13 mouse cellular contexts compared by ENCODE assay signal in genomic region chr13:41423463-41424074, GRCm38 (mm10).
DNase-seq lines count a peak whose midpoint lies in the region; ATAC-seq and TF ChIP-seq lines count a peak whose summit lies in the region.
"Had no signal": no experiment of that assay in that cellular context is flagged by ENCODE, and none has a peak within 500 bp of the region (broad histone marks: within the 10 kb centered on the region; RNA-seq: fewer than 3 reads in every experiment).

No protein-coding gene starts in this region.

- TF ChIP-seq EP300 in heart, adult 2 months (IDR thresholded peaks at IDR 0.05; ENCODE audit: insufficient read depth, low read depth, low read length) = no peak

- intact Hi-C loops in heart, adult 2 months (cut with DNase I) = no loop called here
- intact Hi-C loops in heart, postnatal 14 days (cut with DNase I) = no loop called here

- no peaks in the 10 kb centered on the region for H3K27me3 ChIP-seq in heart, adult 2 months (ENCODE audit: control insufficient read depth, insufficient read depth, low read length)
- no peaks in the 10 kb centered on the region for H3K27me3 ChIP-seq in lung, embryonic 16.5 days (ENCODE audit: control insufficient read depth, insufficient read depth, low read depth, low read length)
- H3K27me3 ChIP-seq in embryonic facial prominence, embryonic 10.5 days (replicated peaks; ENCODE audit: low read depth, poor library complexity, severe bottlenecking) = no peaks in the 10 kb centered on the region
- H3K27me3 ChIP-seq: neural tube, embryonic 12.5 days had no signal

- peak; percentile 82 for ATAC-seq in lung, embryonic 16.5 days (ENCODE audit: low read depth)
- ATAC-seq: hindbrain, embryonic 16.5 days had no signal

- H3K79me2 ChIP-seq in heart, adult 2 months (replicated peaks; ENCODE audit: control insufficient read depth, insufficient read depth, low read length) = no peaks in the 10 kb centered on the region

- no peak overlapping the region for H3K4me3 ChIP-seq in heart, adult 2 months
- H3K4me3 ChIP-seq in lung, embryonic 16.5 days (ENCODE audit: low read length) = no peak overlapping the region
- no peak overlapping the region for H3K4me3 ChIP-seq in embryonic facial prominence, embryonic 10.5 days
- H3K4me3 ChIP-seq: erythroblast, embryonic 14.5 days; neural tube, embryonic 12.5 days had no signal

- no peak for TF ChIP-seq POLR2A in heart, adult 2 months (IDR thresholded peaks at IDR 0.05; ENCODE audit: insufficient read depth, low read depth, low read length)

- H3K4me1 ChIP-seq in heart, adult 2 months (ENCODE audit: control insufficient read depth, insufficient read depth, low read length) = peaks cover 6% of the 10 kb centered on the region
- H3K4me1 ChIP-seq in lung, embryonic 16.5 days (replicated peaks; ENCODE audit: control insufficient read depth, insufficient read depth, low read length) = peaks cover 15% of the 10 kb centered on the region
- 0 out of 2 replicates have a peak, but pooled peaks cover 4% of the 10 kb centered on the region for H3K4me1 ChIP-seq in embryonic facial prominence, embryonic 10.5 days
- H3K4me1 ChIP-seq: neural tube, embryonic 12.5 days had no signal

- H3K9me3 ChIP-seq in lung, embryonic 16.5 days (ENCODE audit: control insufficient read depth, low read length) = no peaks in the 10 kb centered on the region
- no peaks in the 10 kb centered on the region for H3K9me3 ChIP-seq in embryonic facial prominence, embryonic 10.5 days
- H3K9me3 ChIP-seq: neural tube, embryonic 12.5 days had no signal

- DNase-seq in heart, adult 2 months = no peak
- DNase-seq in heart, postnatal 4 days = no peak
- DNase-seq in heart, postnatal 14 days = peak; percentile 9 to 29
- peak; percentile 51 for DNase-seq in kidney, postnatal 10 days
- no peak for DNase-seq in testis, postnatal 14 days (ENCODE audit: low spot score)
- DNase-seq in embryonic facial prominence, embryonic 10.5 days (ENCODE audit: low spot score) = no peak
- DNase-seq in spleen, postnatal 36 days (ENCODE audit: low spot score in 2 of 2) = no peak
- DNase-seq: layer of hippocampus, postnatal 36 days; thymus, adult 2 months had no signal

- no peaks in the 10 kb centered on the region for H3K36me3 ChIP-seq in heart, adult 2 months (ENCODE audit: control insufficient read depth, insufficient read depth, low read length)
- H3K36me3 ChIP-seq in lung, embryonic 16.5 days (ENCODE audit: control insufficient read depth, insufficient read depth, low read length) = no peaks in the 10 kb centered on the region
- no peaks in the 10 kb centered on the region for H3K36me3 ChIP-seq in embryonic facial prominence, embryonic 10.5 days (replicated peaks)
- H3K36me3 ChIP-seq: neural tube, embryonic 12.5 days had no signal

- TF ChIP-seq CTCF in heart, adult 2 months (IDR thresholded peaks at IDR 0.05) = no peak

- WGBS in heart, adult 2 months = 43% methylated on average over 10 of the region's 10 CpGs
- 40% methylated on average over 10 of the region's 10 CpGs for WGBS in lung, embryonic 16.5 days
- WGBS in embryonic facial prominence, embryonic 10.5 days = 88% methylated on average over 10 of the region's 10 CpGs

- no peak overlapping the region for H3K9ac ChIP-seq in heart, adult 2 months (ENCODE audit: low read depth, low read length)
- H3K9ac ChIP-seq in lung, embryonic 16.5 days (ENCODE audit: low read length) = 0 out of 2 replicates have a peak overlapping the region, but pooled peaks have one; percentile 7
- H3K9ac ChIP-seq: neural tube, embryonic 12.5 days had no signal

- H3K27ac ChIP-seq in heart, adult 2 months = peak overlapping the region; percentile 21
- H3K27ac ChIP-seq in lung, embryonic 16.5 days (ENCODE audit: low read length) = peak overlapping the region; percentile 80
- H3K27ac ChIP-seq in embryonic facial prominence, embryonic 10.5 days (replicated peaks) = no peak overlapping the region
- H3K27ac ChIP-seq: neural tube, embryonic 12.5 days had no signal

- no peak overlapping the region for H3K4me2 ChIP-seq in lung, embryonic 16.5 days (ENCODE audit: low read depth, low read length)
- H3K4me2 ChIP-seq: neural tube, embryonic 12.5 days had no signal

Comparison
In these comparisons a context has a peak if more than half of its experiments do, and no peak if none do; other contexts are left out.
1. DNase-seq: peak in heart, postnatal 14 days (2 of 2) and kidney, postnatal 10 days (single experiment); none in heart, adult 2 months (0 of 2), heart, postnatal 4 days (single experiment), testis, postnatal 14 days (single experiment), embryonic facial prominence, embryonic 10.5 days (single experiment) and spleen, postnatal 36 days (0 of 2).